Mouse (Mus musculus): ENCODE results near the gene Prr7.

DNA sequence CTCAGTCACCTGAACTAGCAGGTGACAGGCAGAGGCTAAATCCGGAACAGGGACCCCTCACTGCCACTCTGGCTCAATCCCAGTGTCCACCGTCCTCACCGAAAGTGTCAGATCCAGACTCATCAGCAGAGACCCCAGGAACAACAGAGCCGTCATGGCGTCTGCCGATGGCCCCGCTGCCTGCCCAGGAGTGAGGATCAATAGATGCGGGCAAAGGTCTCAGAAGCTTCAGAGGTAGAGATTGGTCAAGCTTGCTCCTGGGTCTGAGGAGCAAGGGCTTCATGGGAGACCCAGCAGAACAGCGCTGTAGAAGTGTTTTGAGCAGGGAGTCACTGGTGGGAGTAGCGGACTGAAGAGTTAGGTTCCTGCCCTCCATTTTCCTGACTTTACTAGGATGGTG, 37.5 kb upstream of the Prr7 start, which contains the start of gene F12:
- TF ChIP-seq CTCF (IDR thresholded peaks at IDR 0.05; ENCODE audit: low read depth) (no peak), EP300 (IDR thresholded peaks at IDR 0.05; ENCODE audit: low read depth) (no peak)
